Mouse (Mus musculus) inflammation-experienced regulatory T-cells, adult 6 months (primary cell): ENCODE measurements around the gene Ugt1a10. TPM values are rescaled to one million over a fixed set of nuclear protein-coding genes. Genes with fewer than 3 reads are reported as not detected.

Source experiments
- ATAC-seq: one replicate; pipeline ENCODE4 v1.8.0; 2017
- polyA plus RNA-seq, 3 experiments: library from polyadenylated mRNA; unstranded; fragments of 100-300 nt; shearing (Covaris generic); gene quantifications; one replicate each; pipeline ENCODE4 v1.2.1; 2017

Gene Ugt1a10
- polyA plus RNA-seq, 3 experiments from 2014 or later = not detected

DNA sequence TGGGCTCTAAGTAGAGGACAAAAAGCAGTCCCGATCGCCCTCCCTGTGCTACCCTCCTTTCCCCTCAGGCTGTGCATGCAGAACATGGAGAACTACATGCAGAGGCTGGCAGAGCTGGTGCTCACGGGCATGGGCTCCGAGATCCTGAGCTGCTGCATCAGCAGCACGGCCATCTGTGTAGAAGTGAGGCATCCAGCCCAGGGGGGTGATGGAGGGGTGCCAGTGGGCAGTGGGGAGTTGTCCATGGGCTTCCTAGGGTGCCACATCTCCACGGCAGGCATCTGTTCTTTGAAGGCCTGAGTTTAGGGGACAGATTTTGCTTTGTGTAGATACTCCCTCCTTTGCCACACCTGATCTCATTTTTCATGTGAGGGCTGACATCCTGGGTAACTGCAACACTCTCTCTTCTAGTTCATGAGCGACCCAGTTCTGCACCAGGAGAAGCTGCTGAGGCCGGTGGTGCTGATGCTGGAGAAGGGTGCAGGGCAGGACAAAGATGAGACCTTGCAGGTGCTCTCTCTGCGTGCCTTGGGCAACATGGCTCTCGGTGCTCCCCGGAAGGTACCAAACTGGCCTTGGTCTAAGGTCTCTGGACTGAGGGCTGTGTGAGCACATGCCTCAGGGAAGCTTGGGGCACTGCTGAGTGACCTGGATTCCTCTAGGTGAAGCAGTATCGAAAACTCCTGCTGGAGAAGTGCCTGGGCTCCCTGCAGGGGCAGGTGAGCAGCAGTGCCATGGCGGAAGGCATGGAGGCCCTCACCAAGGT is 201.0 kb downstream of the Ugt1a10 start:
- ATAC-seq = no peak

- no peak for ATAC-seq
These were observed 201.9 kb downstream of the Ugt1a10 start for GRCm38 (mm10) chr1:88256886-88257663.

DNA sequence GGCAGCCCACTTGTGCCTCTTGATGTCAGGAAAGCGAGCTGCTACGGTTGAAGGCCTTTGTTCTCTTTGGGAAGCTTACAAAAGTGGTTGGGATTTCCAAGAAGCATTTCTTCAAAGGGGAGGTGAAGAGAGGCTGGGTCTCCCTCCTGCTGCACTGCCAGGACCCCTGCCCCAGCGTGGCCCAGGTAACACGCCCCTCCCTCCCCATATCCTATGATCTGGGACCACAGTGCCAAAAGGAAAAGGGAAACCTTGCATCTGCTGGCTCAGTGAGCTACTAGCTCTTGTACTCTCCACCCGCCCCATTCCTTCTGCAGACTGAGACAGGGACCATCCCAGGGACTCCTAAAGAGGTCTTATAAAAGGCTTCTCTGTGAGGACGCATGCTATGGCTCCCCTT is 202.5 kb downstream of the Ugt1a10 start:
- ATAC-seq = no peak

- no peak for ATAC-seq
These were observed 203.2 kb downstream of the Ugt1a10 start for GRCm38 (mm10) chr1:88258361-88258760.

GRCm38 (mm10) chr1:88258881-88259642 is 203.9 kb downstream of the Ugt1a10 start:
- ATAC-seq = no peak

DNA sequence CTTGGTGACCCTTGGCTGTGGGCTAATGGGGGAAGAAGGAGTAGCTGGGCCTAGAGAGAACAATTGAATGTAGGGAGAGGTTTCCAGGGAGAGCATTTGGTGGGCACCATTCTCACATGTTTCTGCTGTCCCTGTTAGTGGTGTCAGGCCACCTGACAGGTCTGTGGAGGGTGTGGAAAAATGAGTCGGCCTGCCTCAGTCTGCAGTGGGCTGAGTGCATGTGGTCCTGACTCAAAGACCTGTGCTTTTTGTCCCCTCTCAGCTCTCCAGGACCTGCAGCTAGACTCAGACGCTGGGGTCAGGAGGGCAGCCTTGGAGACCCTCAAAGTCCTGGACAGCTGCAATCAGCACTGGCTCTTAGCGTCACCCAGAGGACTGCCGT is 204.4 kb downstream of the Ugt1a10 start:
- no peak for ATAC-seq

DNA sequence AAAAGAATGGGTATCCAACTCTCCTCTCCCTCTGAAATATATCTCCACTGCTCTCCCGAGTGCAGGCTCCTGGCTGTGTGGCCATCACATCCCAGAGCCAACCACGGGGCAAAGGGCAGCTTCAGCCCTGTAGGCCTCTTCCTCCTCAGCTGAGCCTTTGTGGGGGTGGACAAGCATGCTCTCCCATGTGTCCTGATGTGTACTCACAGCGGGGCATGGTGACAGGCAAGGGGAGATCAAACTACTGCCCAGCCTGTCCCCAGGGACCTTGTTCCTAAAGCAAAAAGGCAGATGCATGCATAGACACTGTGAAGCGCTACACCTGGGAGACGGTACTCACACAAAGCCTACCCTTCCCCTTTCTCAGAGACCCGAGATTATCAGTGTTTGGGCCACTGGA is 204.9 kb downstream of the Ugt1a10 start:
- no peak for ATAC-seq

- no peak for ATAC-seq
These were observed 205.6 kb downstream of the Ugt1a10 start for GRCm38 (mm10) chr1:88260604-88261377.

DNA sequence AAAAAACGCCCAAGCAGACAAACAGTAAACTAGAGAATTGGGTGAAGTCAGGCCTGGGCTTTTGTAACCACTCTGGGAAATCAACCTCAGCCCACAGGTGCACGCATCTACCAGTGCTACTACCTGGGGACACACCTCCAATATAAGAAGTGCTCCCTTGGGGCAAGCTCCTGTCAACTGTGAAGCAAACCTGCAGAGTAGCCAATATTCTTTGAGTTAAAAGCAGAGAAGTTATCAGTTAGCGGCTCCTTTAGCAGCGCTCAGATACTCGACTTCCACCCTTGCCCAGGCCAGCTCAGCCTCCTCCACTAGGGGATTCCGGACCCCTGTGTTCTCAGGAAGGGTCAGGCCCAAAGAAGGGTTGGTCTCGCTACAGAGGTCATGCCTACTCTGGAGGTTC is 206.5 kb downstream of the Ugt1a10 start:
- no peak for ATAC-seq

- ATAC-seq = no peak
These were observed 207.1 kb downstream of the Ugt1a10 start for GRCm38 (mm10) chr1:88262255-88262654.

DNA sequence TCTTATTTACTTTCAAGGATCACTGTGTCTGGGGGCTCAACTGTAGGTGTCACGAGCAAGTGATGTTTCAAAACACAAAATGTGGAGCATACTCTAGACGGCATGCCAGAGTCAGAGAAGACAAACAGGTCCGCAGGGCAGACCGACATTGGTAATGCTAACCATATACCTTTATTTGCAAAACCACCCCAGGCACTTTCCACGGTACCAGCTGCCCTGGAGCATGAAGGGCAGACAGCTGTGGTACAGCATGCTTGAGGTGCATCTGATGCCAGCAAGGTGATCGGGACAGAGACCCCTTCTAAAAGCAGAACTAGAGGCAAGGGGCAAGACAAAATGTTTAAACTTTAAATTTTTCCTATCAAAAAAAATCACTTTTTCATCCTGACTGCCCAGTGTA is 207.8 kb downstream of the Ugt1a10 start:
- no peak for ATAC-seq

GRCm38 (mm10) chr1:88263778-88264177 is 208.6 kb downstream of the Ugt1a10 start:
- ATAC-seq = no peak

- no peak for ATAC-seq
These were observed 209.2 kb downstream of the Ugt1a10 start for GRCm38 (mm10) chr1:88264237-88264868.

GRCm38 (mm10) chr1:88264869-88265240 is 209.7 kb downstream of the Ugt1a10 start:
- ATAC-seq = no peak

DNA sequence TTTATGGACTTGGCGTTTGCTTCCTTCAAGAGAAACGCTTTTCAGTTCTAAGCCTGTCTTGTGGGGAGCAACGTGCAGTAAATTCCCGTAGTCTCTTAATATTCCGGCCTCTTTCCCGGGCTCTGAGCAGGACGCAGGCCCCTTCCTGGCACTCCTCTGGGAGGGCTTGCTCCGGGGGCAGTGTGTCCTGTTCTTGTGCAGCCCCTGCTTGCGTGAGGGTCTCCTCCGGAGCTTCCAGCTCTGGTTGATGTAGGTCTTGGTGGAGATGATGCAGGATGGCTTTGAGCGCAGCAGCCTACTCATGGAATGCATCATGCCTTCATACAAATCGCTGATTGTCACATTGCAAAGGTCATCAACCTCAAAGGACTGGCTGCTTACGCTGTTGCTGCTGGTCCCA is 210.9 kb downstream of the Ugt1a10 start:
- ATAC-seq = no peak

DNA sequence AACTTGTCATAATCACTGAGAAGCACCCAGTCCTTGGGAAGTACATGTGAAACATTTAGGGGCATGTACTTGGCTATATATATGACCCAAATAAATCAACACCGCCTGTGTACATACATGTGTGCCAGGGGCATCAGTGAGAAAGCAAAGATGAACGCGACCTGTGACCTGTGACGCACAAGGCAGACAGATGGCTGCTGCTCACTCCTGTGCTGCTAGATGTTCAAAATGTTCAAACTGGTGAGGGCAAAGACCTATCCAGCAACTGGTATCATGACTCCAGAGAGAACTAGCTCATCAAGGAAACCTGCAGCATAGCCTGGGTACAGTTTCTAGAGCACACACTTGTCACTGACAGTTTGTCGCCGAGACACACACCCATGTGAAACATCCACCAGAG is 212.3 kb downstream of the Ugt1a10 start:
- peak; percentile 1 for ATAC-seq

DNA sequence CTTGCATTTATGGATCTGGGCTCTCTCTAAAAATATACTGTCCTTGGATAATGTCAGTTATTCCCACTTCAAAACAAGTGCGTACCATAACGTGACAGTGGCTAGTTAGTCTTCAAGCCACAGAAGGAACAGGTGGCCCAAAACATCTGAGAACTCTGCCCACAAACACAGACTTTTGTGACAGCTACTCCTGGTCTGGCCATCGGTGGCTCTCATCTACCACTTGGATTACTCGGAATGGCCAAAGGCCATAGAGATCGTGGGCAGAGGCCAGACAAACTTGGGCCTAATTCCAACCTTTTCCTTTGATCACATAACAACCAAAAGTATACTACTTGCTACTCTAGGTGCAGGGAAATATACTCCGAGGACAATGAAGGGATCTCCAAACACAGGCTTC is 212.9 kb downstream of the Ugt1a10 start:
- ATAC-seq = no peak

Other genes with a start within 250 kb of the Ugt1a10 start
- 10 to 100 TPM; 19.3 to 35.5 (median 34.2) TPM for gene Dgkd, start 202.1 kb upstream of the Ugt1a10 start, polyA plus RNA-seq
- 10 to 100 TPM; 13.6 to 26.7 (median 21.5) TPM for gene Usp40, start 46.8 kb upstream of the Ugt1a10 start, polyA plus RNA-seq
- gene Ugt1a9, start 15.4 kb downstream of the Ugt1a10 start, polyA plus RNA-seq = not detected
- gene Ugt1a8, start 32.4 kb downstream of the Ugt1a10 start, polyA plus RNA-seq = under 1 TPM in 1 of 3 experiments, not detected in 2; 0.63 TPM
- gene Ugt1a7c, start 39.7 kb downstream of the Ugt1a10 start, polyA plus RNA-seq = 1 to 10 TPM in 2 of 3 experiments, under 1 TPM in 1; 0.20 to 1.9 (median 1.5) TPM
- gene Ugt1a6b, start 47.9 kb downstream of the Ugt1a10 start, polyA plus RNA-seq = not detected
- gene Ugt1a6a, start 79.4 kb downstream of the Ugt1a10 start, polyA plus RNA-seq = under 1 TPM in 2 of 3 experiments, not detected in 1; 0.19 to 0.98 TPM
- not detected for gene Ugt1a5, start 110.6 kb downstream of the Ugt1a10 start, polyA plus RNA-seq
- gene Ugt1a2, start 145.2 kb downstream of the Ugt1a10 start, polyA plus RNA-seq = not detected
- under 1 TPM in 2 of 3 experiments, not detected in 1; 0.47 to 0.99 TPM for gene Dnajb3, start 150.4 kb downstream of the Ugt1a10 start, polyA plus RNA-seq
- gene Ugt1a1, start 156.6 kb downstream of the Ugt1a10 start, polyA plus RNA-seq = not detected
- 1 to 10 TPM; 1.9 to 4.4 (median 2.1) TPM for gene Mroh2a, start 171.6 kb downstream of the Ugt1a10 start, polyA plus RNA-seq
- 10 to 100 TPM; 37.3 to 97.3 (median 69.6) TPM for gene Hjurp, start 222.2 kb downstream of the Ugt1a10 start, polyA plus RNA-seq
- gene Trpm8, start 222.3 kb downstream of the Ugt1a10 start, polyA plus RNA-seq = not detected